Mouse (Mus musculus) hindbrain, postnatal 0 days (tissue): Measurements from ENCODE around the gene Ak5. TPM values are rescaled to one million over a fixed set of nuclear protein-coding genes. Genes with fewer than 3 reads are reported as not detected.

Experiments used
- ATAC-seq: fragments of 200-750 bp; cut with Nextera tagmentation; 2 replicates; pipeline ENCODE4 v1.8.0; 2017; ENCODE audit warnings: mild to moderate bottlenecking, moderate TSS enrichment, moderate library complexity
- DNase-seq: peaks from one replicate; pipeline ENCODE4 v3.0.0-alpha.2; 2015; ENCODE audit warnings: low spot score
- H3K27ac ChIP-seq: fragments of 300-500 bp; sonication (generic); 2 replicates; pipeline ENCODE4 v1.5.1; 2014; ENCODE audit warnings: mild to moderate bottlenecking
- H3K27me3 ChIP-seq: fragments of 300-500 bp; sonication (generic); 2 replicates; pipeline ENCODE4 v1.6.1; 2014; ENCODE audit warnings: low read length, mixed read lengths; ENCODE audit not compliant: insufficient read depth
- H3K36me3 ChIP-seq: fragments of 300-500 bp; sonication (generic); 2 replicates; pipeline ENCODE4 v1.6.1; 2014; ENCODE audit warnings: low read length, mixed read lengths; ENCODE audit not compliant: insufficient read depth
- H3K4me1 ChIP-seq: fragments of 300-500 bp; sonication (generic); 2 replicates; pipeline ENCODE4 v1.6.1; 2014; ENCODE audit warnings: antibody characterized with exemption, low read length, mixed read lengths; ENCODE audit not compliant: insufficient read depth
- H3K4me2 ChIP-seq: fragments of 300-500 bp; sonication (generic); 2 replicates; pipeline ENCODE4 v1.6.1; 2014; ENCODE audit warnings: low read depth, mild to moderate bottlenecking, low read length, moderate library complexity, mixed read lengths
- H3K4me3 ChIP-seq: fragments of 300-500 bp; sonication (generic); 2 replicates; pipeline ENCODE4 v1.5.1; 2014; ENCODE audit warnings: low read length
- H3K9ac ChIP-seq: fragments of 300-500 bp; sonication (generic); replicated peaks from 2 replicates; pipeline ENCODE4 v1.6.1; 2014; ENCODE audit warnings: mild to moderate bottlenecking, low read length, moderate library complexity, mixed read lengths
- H3K9me3 ChIP-seq: fragments of 300-500 bp; sonication (generic); 2 replicates; pipeline ENCODE4 v1.6.1; 2016; ENCODE audit warnings: low read length, mixed read lengths
- CTCF ChIP-seq: IDR thresholded peaks from 2 replicates; pipeline ENCODE4 v1.5.1; 2016; ENCODE audit warnings: antibody characterized with exemption, control low read depth, low read depth
- WGBS: fragments of 180-500 bp; shearing (Covaris S2); extraction: QIAGEN DNeasy Blood & Tissue Kit; methylation state at CpG from one replicate; pipeline ENCODE4 v1.1.7; 2014; 5-methylcytosine and 5-hydroxymethylcytosine counted together
- polyA plus RNA-seq: library from polyadenylated mRNA; unstranded; fragments of >200 nt; fragmentation: Nextera tagmentation; extraction: Ambion mirVana; gene quantifications from 2 replicates; pipeline ENCODE4 v1.2.1, GENCODE M21; 2015
- total RNA-seq: library from RNA; depleted of rRNA; stranded (reverse); fragments of >200 nt; gene quantifications from 2 replicates; pipeline ENCODE4 v1.2.3, GENCODE M21; 2014

Gene Ak5
- total and polyA plus RNA-seq, 2 experiments from 2014 or later, result 14.8 to 18.8 TPM

GRCm38 (mm10) chr3:152474582-152475277, 193.4 kb downstream of the Ak5 start:
- H3K36me3 ChIP-seq, result no peaks in the 10 kb centered on the region
- ATAC-seq (no peak), DNase-seq (peak; percentile 83)
- no peak overlapping the region for H3K27ac ChIP-seq
- no peaks in the 10 kb centered on the region for H3K27me3 ChIP-seq
- H3K4me1 ChIP-seq, result no peaks in the 10 kb centered on the region
- no peaks in the 10 kb centered on the region for H3K9me3 ChIP-seq
- H3K9ac ChIP-seq, result no peak overlapping the region
- peak; percentile 82 for TF ChIP-seq CTCF
- WGBS, result 58% methylated on average over 15 of the region's 15 CpGs
- no peak overlapping the region for H3K4me3 ChIP-seq
- no peak overlapping the region for H3K4me2 ChIP-seq

- Histone ChIP-seq H3K27ac (no peak overlapping the region), H3K4me2 (no peak overlapping the region), H3K9me3 (no peaks in the 10 kb centered on the region), H3K27me3 (no peaks in the 10 kb centered on the region), H3K4me3 (no peak overlapping the region), H3K36me3 (no peaks in the 10 kb centered on the region), H3K9ac (no peak overlapping the region), H3K4me1 (no peaks in the 10 kb centered on the region)
- ATAC-seq (no peak), DNase-seq (no peak)
- WGBS, result 71% methylated on average over 16 of the region's 16 CpGs
- TF ChIP-seq CTCF, result no peak
These were observed 195.5 kb downstream of the Ak5 start for GRCm38 (mm10) chr3:152472676-152473075.

- 86% methylated on average over 10 of the region's 10 CpGs for WGBS
- Histone ChIP-seq H3K9me3 (no peaks in the 10 kb centered on the region), H3K27ac (no peak overlapping the region), H3K4me3 (no peak overlapping the region), H3K36me3 (no peaks in the 10 kb centered on the region), H3K9ac (no peak overlapping the region), H3K27me3 (no peaks in the 10 kb centered on the region), H3K4me2 (no peak overlapping the region), H3K4me1 (no peaks in the 10 kb centered on the region)
- TF ChIP-seq CTCF, result no peak
- ATAC-seq, result no peak
- DNase-seq, result no peak
These were observed 197.8 kb downstream of the Ak5 start for GRCm38 (mm10) chr3:152470347-152470746.

- WGBS, result 72% methylated on average over 18 of the region's 18 CpGs
These were observed 198.5 kb downstream of the Ak5 start for GRCm38 (mm10) chr3:152469423-152470200.

GRCm38 (mm10) chr3:152468569-152469041, 199.6 kb downstream of the Ak5 start:
- H3K4me2 ChIP-seq, result no peak overlapping the region
- no peak for ATAC-seq
- TF ChIP-seq CTCF, result no peak

More at GRCm38 (mm10) chr3:152469423-152470200, 198.5 kb downstream of the Ak5 start:
- DNase-seq, result no peak
- Histone ChIP-seq H3K4me2 (no peak overlapping the region), H3K27ac (no peak overlapping the region), H3K9ac (no peak overlapping the region), H3K27me3 (no peaks in the 10 kb centered on the region), H3K4me1 (no peaks in the 10 kb centered on the region), H3K9me3 (no peaks in the 10 kb centered on the region), H3K36me3 (no peaks in the 10 kb centered on the region), H3K4me3 (no peak overlapping the region)
- no peak for TF ChIP-seq CTCF
- ATAC-seq, result no peak

GRCm38 (mm10) chr3:152468032-152468431, 200.1 kb downstream of the Ak5 start:
- Histone ChIP-seq H3K27ac (no peak overlapping the region), H3K36me3 (no peaks in the 10 kb centered on the region), H3K4me3 (no peak overlapping the region), H3K4me1 (no peaks in the 10 kb centered on the region), H3K27me3 (no peaks in the 10 kb centered on the region), H3K9me3 (no peaks in the 10 kb centered on the region), H3K9ac (no peak overlapping the region), H3K4me2 (no peak overlapping the region)
- no peak for ATAC-seq
- 90% methylated on average over 8 of the region's 8 CpGs for WGBS
- no peak for DNase-seq
- TF ChIP-seq CTCF, result no peak

More at GRCm38 (mm10) chr3:152468569-152469041, 199.6 kb downstream of the Ak5 start:
- H3K4me1 ChIP-seq, result no peaks in the 10 kb centered on the region
- H3K9me3 ChIP-seq, result no peaks in the 10 kb centered on the region
- H3K36me3 ChIP-seq, result no peaks in the 10 kb centered on the region
- WGBS, result 88% methylated on average over 12 of the region's 12 CpGs
- H3K4me3 ChIP-seq, result no peak overlapping the region
- no peaks in the 10 kb centered on the region for H3K27me3 ChIP-seq
- no peak overlapping the region for H3K27ac ChIP-seq
- H3K9ac ChIP-seq, result no peak overlapping the region
- no peak for DNase-seq
